Mouse (Mus musculus) gastrocnemius, postnatal 25 days (tissue): Measurements from ENCODE around the gene Gse1. TPM values are rescaled to one million over a fixed set of nuclear protein-coding genes. Genes with fewer than 3 reads are reported as not detected.

Experiments used
- DNase-seq: peaks from one replicate; pipeline ENCODE4 v3.0.0; 2022
- total RNA-seq, 2 experiments: library from RNA; stranded (reverse); gene quantifications; 1 replicate in 1 of 2; 2 replicates in 1 of 2; pipeline ENCODE4 v1.2.3; 2021

The Gse1 gene
- total RNA-seq, 2 experiments from 2014 or later, result 23.1 to 27.1 TPM

- DNase-seq, result peak; percentile 36
Measured at GRCm38 (mm10) chr8:120404609-120405036, 176.4 kb downstream of the Gse1 start.

- DNase-seq, result no peak
Measured at GRCm38 (mm10) chr8:120406008-120406632, 177.9 kb downstream of the Gse1 start.

DNA sequence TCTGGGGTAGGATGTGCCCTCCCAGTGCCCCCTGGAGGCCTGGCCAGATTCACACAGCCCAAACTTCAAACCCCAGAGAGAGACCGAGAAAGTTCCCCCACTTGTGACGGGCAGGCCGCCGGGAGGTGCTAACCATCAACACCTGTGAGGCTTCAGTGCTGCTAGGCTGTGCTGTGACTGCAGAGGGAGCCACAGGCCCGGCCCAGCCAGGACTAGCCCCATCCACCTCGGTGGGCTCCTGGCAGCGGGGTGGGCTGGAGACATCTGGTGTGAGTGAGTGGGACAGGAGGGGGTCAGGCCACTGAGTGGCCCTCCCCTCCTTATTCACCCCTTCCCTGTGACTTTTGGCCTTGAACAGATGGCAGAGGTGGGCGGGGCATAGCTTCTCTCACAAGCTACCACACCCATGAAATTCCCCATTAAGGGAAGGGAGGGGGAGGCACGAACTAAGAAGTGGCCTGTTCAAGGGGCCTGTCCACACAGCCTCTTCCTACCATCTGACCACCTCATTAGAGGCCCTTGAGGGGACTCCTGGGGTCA lies 179.5 kb downstream of the Gse1 start:
- peak; percentile 30 for DNase-seq

GRCm38 (mm10) chr8:120408241-120409215 lies 180.3 kb downstream of the Gse1 start:
- DNase-seq, result no peak

DNA sequence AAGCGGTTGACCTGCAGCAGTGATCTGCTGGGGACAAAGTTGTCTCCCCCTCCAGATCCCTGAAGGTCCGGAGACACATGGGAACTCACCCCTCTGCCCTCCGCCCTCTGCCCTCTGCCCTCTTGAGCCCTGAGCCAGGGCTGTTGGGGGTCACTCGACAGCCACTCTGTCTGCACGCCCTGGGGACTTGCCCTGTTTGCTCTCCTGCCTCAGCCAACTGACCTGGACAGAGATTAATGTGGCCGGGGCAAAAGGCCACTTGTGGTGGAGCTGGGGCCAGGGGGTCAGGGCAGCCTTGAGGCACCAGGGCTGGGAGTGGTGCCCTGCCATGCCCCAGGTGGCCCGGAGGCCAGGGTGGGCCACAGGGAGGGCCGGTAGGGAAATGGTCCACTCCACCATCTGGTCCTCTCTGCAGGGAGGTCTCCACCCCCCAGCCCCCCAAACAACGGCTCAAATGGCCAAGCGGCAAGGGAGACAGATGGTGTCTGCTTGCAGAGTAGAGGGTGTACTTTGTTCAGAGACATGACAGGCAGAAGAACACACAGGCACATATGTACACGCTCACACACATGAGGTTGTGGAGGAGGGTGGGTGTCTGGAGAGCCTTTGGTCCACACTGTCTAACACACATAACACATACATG lies 181.2 kb downstream of the Gse1 start:
- no peak for DNase-seq

DNA sequence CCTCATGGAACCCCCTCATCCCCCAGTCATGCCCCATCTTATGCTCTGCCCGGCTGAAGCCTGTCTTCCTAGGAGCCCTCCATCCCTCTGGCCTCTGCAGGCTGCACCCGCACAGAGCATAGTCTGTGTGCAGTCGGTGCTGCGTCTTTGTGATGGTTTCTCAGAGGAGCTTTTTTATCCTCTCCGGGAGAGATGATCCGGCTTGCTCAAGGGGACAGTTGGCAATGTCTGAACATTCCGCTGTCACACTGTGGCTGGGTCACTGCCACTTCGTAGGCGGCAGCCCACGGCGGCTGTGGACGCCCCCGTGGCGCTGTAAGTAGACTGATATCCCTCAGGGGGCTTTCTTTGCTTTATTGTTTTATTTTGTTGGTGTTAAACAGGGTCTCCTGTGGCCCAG lies 182.8 kb downstream of the Gse1 start:
- DNase-seq, result no peak

- no peak for DNase-seq
Measured at GRCm38 (mm10) chr8:120411862-120412261, 183.6 kb downstream of the Gse1 start.

DNA sequence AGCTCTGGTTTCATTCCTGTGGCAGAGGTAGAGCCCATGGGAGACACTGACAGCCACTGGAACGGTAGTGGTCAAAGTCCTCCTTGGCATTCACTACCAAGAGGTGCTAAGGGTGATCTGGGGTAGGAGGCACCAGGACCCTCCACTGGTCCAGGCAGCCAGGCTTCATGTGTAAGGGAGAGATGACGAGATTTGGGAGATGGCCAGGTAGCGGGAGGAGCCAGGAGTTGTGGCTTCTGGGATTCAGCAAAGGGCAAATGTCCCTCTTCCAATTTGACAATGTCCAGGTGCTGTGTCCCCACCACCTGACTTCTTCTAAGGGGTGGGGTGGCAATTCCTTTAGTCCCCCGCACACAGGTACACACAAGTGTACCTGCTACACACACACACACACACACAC lies 184.1 kb downstream of the Gse1 start:
- no peak for DNase-seq

DNA sequence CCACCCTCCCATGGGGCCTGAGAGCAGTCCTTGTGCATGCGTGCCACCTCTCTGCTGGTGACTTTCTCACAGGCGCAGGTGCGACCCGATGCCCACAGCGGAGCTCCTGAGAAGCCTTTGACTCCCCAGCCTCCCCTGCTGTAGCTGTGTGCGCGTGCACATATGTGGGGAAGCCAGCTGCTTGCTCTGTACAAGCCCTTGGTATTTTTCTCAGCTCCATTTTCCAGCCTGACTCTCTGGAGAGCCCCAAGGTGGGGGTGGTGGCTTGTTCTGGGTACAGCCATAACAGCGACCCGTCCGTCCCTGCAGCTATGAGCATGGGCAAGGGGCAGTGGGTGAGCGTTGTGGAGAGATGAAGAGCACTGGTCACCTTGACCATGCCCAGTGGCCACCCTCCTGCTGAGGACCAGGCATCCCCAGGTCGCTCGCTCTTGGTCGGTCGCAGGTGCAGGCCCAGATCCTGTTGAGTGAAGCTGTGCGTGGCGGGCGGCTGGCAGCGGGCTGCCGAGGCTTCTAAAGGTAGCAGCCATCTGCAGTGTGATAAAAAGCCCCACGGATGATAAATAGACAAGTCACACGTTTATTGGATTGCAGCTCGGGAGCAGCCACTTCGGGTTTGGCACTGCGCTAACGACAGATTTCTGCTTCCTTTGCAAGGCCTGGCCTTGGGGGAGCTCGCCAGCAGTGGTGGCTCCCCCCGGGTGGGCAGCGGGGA lies 184.8 kb downstream of the Gse1 start:
- no peak for DNase-seq

- no peak for DNase-seq
Measured at GRCm38 (mm10) chr8:120413626-120413988, 185.4 kb downstream of the Gse1 start.

DNA sequence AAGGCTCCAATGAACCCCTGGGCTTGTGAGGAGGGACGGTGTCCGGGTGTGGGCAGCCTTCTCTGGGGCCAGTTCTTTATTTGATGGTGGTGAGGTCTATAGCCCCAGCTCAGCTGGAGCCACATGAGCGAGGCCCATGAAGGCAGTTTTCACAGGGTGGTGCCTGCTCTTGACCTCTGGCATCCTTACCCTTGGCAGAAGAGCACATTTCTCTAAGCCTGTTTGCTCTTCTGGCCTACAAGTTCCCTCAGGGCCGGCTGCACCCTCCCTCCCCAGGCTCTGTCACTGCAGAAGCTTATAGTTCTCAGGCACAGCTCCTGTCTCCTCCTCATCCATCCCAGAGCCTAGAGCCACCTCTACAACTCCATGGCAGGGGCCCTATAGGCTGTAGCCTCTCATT lies 186.0 kb downstream of the Gse1 start:
- DNase-seq, result no peak

DNA sequence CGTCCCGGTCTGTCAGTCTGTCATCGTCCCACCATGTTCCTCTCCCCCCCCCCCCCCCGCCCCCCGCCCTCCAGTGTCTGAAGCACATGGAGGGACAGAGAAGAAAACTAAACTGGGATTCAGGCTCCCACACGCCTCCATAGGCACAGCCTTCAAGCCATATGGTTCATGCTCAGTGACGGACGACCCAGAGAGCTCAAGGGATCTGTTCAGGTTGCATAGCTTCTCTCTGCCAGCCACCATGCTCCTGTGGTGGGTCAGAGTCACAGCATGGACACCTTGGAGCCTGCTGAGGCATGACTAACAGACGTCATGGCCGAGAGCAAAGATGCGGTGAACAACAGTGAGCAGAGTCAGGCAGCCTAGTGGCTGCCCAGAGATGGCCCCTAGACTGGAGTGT lies 187.2 kb downstream of the Gse1 start:
- DNase-seq, result no peak

DNA sequence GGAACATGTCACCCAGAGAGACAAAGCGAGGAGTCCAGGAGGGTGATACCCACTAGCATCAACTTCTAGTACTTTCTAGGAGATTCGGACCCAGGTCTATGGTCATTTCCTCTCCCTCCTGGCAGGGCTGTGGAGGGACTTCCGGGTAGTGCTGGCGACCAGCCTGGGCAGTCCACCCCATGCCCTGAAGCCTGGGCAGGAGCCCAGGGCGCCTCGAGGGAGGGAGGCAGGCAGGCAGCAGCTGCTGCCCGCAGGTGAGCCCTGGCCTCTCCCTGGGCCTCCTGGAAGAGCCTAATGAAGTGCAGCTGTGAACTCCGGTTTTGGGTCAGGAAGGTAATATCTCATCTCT lies 187.9 kb downstream of the Gse1 start:
- no peak for DNase-seq

- DNase-seq, result peak; percentile 78
Measured at GRCm38 (mm10) chr8:120416522-120417394, 188.5 kb downstream of the Gse1 start.

- DNase-seq, result no peak
Measured at GRCm38 (mm10) chr8:120418188-120418587, 189.9 kb downstream of the Gse1 start.

- no peak for DNase-seq
Measured at GRCm38 (mm10) chr8:120419675-120420074, 191.4 kb downstream of the Gse1 start.

DNA sequence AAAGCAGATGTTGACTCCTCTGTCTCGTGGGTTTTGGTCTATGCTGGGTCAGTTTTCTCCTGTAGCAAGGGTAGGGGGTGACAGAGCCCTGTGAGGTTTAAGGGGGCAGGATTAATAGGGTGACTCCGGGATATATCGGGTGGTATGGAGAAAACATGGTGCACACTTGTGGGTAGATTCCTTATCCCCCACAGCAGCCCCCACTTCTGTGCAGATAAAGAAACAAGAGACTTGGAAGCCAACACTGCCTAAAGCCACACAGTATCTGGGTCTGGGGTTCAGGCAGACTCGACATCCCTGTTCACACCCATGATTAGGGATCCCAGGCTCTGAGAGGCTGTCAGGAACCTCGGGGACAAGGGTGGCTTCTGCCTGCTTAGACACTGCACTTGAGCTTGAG lies 192.0 kb downstream of the Gse1 start:
- no peak for DNase-seq

DNA sequence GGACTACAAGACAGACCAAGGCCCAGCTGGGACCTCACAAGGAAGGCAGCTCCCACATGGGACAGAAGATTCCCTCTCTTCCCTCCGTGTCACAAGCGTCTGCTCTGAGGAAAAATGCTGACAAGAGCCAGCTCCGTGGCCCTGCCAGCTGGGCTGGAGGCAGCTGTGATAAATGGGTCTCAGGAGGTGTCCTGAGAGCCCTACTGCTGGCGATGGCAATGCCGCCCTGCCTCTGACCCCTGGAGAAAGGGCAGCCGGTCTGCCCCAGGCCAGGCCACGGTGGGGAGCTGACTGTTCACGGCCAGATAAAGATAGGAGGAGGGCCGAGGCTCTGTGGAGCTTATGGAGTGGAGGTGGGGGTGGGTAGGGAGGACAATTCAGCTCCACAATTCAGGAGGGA lies 193.4 kb downstream of the Gse1 start:
- DNase-seq, result peak; percentile 80

DNA sequence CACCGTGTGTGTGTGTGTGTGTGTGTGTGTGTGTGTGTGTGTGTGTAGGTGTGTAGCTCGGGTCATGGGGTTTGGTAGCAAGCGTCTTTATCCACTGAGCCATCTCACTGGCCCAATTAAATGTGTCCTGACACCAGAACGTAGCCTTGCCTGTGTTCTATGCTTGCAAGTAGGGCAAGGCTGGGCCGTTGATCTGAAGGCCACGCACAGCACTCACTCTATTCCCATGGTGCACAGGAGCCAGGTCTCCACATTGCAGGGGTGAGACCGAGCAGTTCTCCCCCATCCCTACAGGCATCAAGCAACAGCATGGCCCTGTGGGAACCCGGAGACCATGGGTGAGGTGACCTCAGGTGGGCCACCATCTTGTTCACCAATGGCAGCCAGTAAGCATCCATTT lies 194.0 kb downstream of the Gse1 start:
- no peak for DNase-seq

- no peak for DNase-seq
Measured at GRCm38 (mm10) chr8:120423576-120423975, 195.3 kb downstream of the Gse1 start.

GRCm38 (mm10) chr8:120424829-120425198 lies 196.6 kb downstream of the Gse1 start:
- DNase-seq, result no peak
